Mouse (Mus musculus): ENCODE results near the gene Kif5a. TPM values are rescaled to one million over a fixed set of nuclear protein-coding genes. Genes with fewer than 3 reads are reported as not detected.

The Kif5a gene
- total RNA-seq, 2 experiments from 2014 or later = 0.20 to 0.66 TPM

- intact Hi-C loops (cut with DNase I) = loop anchor here (2.0 to 5.0 kb wide), 2 partner anchors 49 to 103 kb away; partner anchors contain the start of gene Os9
Measured at GRCm38 (mm10) chr10:127225732-127226131, 37.4 kb downstream of the Kif5a start.

DNA sequence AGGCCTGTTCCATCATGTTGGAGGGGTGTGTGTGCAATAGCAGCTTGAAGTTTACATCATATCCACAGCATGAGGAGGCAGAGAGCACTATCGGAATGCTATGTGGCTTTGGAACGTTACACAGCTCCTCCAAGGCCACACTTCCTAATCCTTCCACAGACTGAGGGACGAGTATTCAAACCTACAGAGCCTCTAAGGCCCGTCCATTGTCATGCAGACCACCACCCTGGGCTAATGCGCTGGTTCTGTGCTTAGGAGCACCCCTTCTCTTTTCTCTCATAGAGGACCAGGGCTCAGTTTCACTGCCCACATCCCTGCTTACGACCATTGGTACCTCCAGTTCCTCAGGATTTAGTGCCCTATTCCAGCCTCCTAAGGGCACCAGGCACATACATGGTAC is 37.9 kb downstream of the Kif5a start:
- intact Hi-C loops (cut with DNase I) = loop anchor here (5.0 kb wide), 1 partner anchor 103 kb away; the partner anchor contains the start of gene Os9
- DNase-seq = no peak

More at GRCm38 (mm10) chr10:127225732-127226131, 37.4 kb downstream of the Kif5a start:
- no peak for DNase-seq

DNA sequence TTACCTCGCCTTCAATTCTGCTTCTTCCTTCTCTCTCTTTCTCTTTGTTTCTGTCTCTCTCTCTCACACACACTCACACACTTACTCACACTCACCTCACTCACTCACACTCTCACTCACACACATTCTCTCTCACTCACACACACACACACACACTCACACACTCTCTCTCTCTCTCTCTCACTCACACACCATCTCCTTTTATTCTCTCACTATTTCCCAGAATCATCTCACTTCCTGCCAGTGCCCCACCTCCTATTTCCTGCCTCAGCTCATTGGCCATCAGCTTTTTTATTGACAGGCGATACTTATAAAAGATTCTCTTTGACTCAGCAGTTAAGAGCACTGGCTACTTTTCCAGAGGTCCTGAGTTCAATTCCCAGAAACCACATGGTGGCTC is 44.8 kb downstream of the Kif5a start:
- intact Hi-C loops (cut with DNase I) = no loop called here
- no peak for DNase-seq

DNA sequence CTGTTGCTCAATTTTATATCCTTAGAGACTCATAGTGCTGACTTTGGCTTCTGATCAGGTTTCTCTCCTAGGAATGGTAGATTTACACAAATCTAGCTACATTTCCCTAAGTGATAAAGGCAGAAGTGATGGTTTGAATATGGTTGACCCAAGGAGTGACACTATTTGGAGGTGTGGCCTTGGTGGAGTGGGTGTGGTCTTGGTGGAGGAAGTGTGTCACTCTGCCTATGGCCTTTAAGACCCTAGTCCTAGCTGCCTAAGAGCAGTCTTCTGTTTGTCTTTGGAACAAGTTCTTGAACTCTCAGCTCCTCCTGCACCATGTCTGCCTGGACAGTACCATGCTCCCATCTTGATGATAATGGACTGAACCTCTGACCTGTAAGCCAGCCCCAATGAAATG is 46.0 kb downstream of the Kif5a start:
- DNase-seq = no peak
- intact Hi-C loops (cut with DNase I) = no loop called here

GRCm38 (mm10) chr10:127216456-127216855 is 46.7 kb downstream of the Kif5a start:
- DNase-seq = no peak
- intact Hi-C loops (cut with DNase I) = no loop called here

DNA sequence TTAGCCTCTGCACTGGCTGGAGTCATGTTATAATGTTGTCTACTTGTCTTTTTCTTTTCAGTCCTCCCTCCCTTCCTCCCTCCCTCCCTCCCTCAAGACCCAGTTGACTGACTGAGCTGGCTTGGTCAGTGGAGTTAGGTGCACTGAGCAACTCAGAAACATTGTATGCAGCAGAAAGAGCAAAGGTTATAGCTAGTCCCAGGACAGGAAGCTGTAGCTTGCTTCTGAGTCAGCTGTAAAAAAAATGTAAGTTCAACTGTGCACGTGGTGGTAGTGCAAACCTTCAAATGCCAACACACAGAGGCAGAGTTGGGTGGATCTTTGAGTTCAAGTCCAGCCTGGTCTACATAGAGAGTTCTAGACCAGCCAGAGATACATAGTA is 48.7 kb downstream of the Kif5a start:
- intact Hi-C loops (cut with DNase I) = no loop called here
- DNase-seq = no peak

DNA sequence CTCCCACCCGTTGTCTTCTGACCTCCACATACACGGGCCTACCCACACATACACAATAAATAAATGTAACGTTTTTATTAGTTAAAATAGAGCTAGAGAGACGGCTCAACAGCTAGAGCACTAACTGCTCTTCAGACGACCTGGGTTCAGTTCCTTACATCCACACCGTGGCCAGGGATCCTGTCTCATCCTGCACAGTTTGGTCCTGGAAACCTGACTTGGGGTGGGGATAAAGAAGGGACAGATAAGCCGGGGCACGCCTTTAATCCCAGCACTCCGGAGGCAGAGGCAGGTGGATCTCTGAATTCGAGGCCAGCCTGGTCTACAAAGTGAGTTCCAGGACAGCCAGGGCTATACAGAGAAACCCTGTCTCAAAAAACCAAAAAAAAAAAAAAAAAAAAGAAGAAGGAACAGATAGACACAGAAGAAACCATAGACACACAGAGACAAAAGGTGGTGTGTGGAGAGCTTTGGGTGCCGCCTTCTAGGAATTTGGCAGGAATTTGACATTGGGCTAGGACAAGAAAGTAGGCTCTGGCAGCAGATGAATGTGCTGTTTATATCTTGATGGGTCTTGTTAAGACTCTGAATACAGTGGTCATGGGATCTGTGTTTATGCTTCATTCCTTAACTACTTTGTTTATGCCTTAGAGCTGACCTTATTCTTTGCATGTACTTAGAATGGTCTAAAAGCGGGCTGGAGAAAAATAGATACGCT is 49.3 kb downstream of the Kif5a start:
- DNase-seq = no peak
- intact Hi-C loops (cut with DNase I) = no loop called here

DNA sequence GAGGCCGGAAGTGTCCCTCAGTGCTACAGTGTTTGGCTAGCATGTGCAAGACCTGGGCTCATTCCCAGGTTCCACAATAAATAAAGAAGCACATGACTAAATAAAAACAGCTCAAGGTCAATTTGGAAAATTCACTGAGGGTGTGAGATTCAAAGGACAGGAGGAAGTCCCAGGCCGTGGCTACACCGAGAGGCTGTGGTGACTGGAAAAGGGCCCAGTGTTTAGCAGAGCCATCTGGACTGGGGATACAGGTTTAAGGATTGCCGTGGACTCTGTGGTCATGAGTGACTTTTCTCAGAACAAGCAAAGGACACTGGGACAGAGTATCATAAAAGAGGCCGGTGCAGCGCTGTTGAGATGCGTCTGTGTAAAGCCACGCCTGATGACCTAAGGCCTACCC is 49.9 kb downstream of the Kif5a start:
- DNase-seq = no peak
- intact Hi-C loops (cut with DNase I) = no loop called here

DNA sequence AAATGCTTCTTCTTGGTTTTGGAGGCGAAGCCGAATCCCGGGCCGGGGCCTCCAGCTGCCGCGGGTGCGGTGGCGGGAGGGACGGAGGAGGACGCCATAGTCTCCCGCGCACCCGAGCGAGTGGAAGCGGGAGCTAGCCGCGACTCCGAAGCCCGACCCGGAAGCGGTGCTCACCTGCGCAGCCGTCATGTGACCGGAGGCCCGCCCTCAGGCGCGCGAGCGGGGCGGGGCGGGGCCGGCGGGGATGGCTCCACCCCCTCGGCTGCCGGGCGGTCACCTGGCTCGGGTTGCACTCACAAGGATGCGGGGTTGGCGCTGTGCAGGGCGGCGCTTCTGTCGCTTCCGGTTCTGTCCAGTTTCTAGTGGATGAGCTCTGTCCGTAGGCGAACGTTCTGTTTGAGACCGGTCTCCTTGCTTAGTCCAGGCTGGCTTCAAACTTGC is 51.7 kb downstream of the Kif5a start, which contains the start of gene Pip4k2c:
Gene Pip4k2c, minus strand, starts transcription at position 172 of the 441 bp plus-strand sequence.
- DNase-seq = peak; percentile 82 to 83
- intact Hi-C loops (cut with DNase I) = no loop called here

- DNase-seq = no peak
- intact Hi-C loops (cut with DNase I) = no loop called here
Measured at GRCm38 (mm10) chr10:127210961-127211405, 52.2 kb downstream of the Kif5a start.

DNA sequence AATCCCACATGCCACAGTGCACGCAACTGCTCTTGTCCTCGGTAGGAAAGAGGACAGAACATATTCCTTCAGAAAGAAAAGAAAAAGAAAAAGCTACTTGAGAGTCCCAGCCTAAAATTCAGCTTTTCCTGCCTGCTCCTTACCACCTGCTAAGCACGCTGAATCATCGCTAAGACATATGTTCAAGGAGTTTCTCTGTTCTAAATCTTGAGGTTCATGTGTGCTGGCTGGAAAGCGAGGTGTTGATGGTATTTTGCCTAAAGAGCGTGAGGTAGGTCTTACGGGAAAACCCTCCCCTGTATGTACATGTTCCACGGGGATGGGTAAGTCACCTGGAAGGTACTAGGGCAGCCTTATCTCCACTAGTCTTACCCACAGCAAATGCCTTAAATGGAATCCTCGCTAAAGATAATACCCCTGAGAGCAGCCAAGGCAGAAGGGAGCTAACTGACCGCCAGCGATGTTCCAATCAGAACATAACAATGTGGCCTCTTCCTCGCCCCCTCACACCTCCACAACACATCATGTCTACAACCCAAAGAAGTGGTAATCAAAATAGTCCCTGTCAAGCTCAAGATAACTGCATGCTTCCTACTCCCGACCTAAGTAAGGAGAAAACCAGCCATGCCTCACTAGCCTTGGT is 53.1 kb downstream of the Kif5a start:
- DNase-seq = no peak
- intact Hi-C loops (cut with DNase I) = no loop called here

DNA sequence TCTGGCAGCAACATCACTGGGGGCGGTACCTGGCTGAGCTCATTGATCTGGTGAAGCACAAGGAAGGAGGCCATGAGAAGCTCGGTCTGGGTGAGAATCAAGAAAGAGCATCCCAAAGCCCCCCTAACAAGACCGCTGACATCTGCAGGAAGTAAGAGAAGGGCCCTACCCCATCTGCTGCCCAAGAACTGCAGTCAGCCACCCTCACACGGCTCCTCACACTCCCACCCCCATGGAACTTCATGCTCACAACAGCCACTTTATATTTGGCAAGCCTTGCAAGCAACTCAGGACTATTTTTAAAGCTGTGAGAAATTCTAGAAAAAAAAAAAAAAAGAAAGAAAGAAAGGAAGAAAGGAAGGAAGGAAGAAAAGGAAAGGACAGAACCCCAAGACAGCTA is 54.2 kb downstream of the Kif5a start:
- intact Hi-C loops (cut with DNase I) = no loop called here
- DNase-seq = no peak

DNA sequence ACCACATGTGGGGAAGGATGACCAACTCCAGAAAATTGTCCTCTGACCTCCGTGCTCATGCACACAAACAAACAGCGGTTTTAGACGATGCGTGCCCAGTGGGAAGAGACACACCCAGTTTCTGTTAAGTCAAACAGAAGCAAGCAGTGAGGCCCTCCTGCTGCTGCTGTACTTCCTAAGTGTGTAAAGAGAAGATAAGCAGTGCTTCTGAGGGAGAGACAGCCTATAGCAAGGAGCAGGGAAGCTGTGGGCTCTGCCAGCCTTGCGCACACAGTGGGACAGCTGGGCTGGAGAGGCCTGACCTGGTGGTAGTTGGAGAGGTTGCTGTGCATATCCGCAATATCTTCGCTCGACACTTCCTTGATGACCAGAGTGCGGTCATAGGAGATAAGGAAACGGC is 57.8 kb downstream of the Kif5a start:
- no peak for DNase-seq
- intact Hi-C loops (cut with DNase I) = no loop called here

GRCm38 (mm10) chr10:127204589-127204988 is 58.6 kb downstream of the Kif5a start:
- no peak for DNase-seq
- intact Hi-C loops (cut with DNase I) = no loop called here

DNA sequence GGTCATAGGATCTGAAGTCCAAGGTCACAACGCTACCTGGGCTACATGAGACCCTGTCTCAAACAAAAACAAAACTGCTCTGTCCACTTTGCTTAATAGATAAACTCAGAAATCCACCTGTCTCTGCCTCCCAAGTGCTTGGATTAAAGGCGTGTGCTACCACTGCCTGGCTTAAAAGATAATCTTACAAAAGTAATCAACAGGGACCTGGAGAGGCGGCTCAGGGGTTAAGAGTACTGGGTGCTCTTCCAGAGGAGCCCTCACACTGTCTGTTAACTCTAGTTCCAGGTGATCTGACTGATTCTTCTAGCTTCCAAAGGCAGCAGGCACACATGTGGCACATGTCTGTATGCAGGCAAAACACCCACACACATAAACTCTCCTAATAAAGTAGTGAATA is 60.0 kb downstream of the Kif5a start:
- no peak for DNase-seq
- intact Hi-C loops (cut with DNase I) = no loop called here

DNA sequence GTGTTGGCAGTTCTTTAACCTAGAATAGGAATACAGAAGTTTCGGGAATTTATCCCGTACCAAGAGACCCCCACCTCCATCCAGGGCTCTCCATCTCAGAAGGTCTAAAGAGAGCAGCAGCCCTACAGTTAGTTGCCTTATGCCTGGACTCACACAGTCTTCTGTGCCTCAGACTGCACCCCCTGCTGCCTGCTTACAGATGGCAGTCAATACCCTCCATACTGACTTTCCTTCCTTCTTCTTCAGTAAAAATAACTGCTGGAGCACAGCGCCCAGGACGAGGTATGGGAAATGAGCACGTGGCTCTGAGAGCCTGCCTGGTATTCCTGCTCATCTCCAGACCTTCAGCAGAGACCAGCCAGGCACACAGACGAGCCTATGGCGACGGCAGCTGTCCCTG is 62.9 kb downstream of the Kif5a start:
- intact Hi-C loops (cut with DNase I) = no loop called here

GRCm38 (mm10) chr10:127199474-127199873 is 63.7 kb downstream of the Kif5a start:
- intact Hi-C loops (cut with DNase I) = no loop called here

More for the DNA sequence above, 62.9 kb downstream of the Kif5a start:
- DNase-seq = no peak

DNA sequence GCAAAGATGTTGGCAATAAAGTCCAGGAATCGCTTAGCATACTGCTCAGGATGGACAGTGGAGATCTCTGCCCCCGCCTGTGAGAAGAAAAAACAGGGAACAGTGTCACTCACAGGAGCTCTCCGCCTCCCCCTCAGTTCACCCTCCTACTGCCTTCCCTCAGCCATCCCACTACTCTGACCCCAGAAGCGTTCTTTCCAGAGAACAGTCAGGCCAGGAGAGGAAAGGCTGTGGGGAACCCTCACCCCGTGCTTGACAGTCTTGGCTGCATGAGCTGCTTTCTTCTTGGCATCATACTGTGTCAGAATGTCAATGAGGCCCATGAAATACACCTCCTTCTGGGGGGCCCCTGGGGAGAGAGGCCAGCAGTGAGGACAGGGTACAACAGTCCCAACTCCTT is 64.1 kb downstream of the Kif5a start:
- no peak for DNase-seq
- intact Hi-C loops (cut with DNase I) = no loop called here

More at GRCm38 (mm10) chr10:127199474-127199873, 63.7 kb downstream of the Kif5a start:
- no peak for DNase-seq

DNA sequence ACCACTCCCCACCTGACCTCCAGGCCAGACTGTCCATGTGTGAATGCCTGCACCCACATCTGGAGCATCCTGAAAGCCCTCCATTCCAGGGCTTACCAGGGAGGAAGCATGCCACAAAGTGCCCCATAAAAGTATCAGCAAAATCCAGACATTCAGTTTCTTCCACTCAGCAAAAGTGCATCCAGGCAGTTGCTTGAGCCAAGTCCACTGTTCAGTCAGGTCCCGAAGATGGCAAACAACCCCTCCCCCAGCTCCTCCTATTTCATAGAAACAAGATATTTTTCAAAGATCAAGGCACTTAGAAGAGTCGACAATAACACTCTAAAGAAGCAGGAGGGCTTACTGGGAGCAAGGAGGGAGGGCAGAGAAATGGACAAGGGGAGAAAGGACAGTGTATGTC is 64.7 kb downstream of the Kif5a start:
- intact Hi-C loops (cut with DNase I) = no loop called here
- no peak for DNase-seq

- no peak for DNase-seq
- intact Hi-C loops (cut with DNase I) = no loop called here
Measured at GRCm38 (mm10) chr10:127197505-127198110, 65.5 kb downstream of the Kif5a start.

DNA sequence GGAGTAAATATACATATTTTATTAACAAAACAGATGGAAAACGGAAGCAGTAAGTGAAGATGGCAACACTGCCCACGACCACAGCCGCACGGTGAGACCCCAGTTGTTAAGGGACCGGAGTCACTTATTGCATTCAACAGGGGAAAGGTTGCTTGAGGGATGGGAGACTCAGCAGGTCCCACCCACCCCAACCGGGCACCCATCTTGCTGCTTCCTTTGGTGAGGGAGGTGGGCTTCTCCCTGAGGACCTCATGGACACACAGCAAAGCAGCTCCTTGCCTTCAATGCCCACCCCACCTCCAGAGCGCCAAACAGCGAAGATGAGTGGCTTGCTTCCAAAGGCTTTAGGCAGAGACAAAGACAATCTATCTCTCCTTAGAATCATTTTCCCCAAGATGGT is 66.0 kb downstream of the Kif5a start:
- no peak for DNase-seq
- intact Hi-C loops (cut with DNase I) = no loop called here
